Mouse (Mus musculus) embryonic facial prominence, embryonic 14.5 days (tissue): Measurements from ENCODE around the gene Tmem255b. TPM values are rescaled to one million over a fixed set of nuclear protein-coding genes. Genes with fewer than 3 reads are reported as not detected.

ENCODE experiments used
- polyA plus RNA-seq: library from polyadenylated mRNA; unstranded; fragments of >200 nt; fragmentation: Nextera tagmentation; extraction: Ambion mirVana; gene quantifications from 2 replicates; pipeline ENCODE4 v1.2.1, GENCODE M21; 2014

Tmem255b gene
- polyA plus RNA-seq, 1 experiment from 2014 or later, result 1.5 TPM

Other genes with a start within 250 kb of the Tmem255b start
- gene Grtp1, start 234.6 kb upstream of the Tmem255b start, polyA plus RNA-seq, result 13.6 and 14.5 TPM in 2 replicates
- 13.9 and 18.1 TPM in 2 replicates for gene Adprhl1, start 181.0 kb upstream of the Tmem255b start, polyA plus RNA-seq
- 27.5 and 28.7 TPM in 2 replicates for gene Dcun1d2, start 147.1 kb upstream of the Tmem255b start, polyA plus RNA-seq
- gene Tmco3, start 147.0 kb upstream of the Tmem255b start, polyA plus RNA-seq, result 44.5 and 45.4 TPM in 2 replicates
- gene Tfdp1, start 96.4 kb upstream of the Tmem255b start, polyA plus RNA-seq, result 150 and 168 TPM in 2 replicates
- gene Atp4b, start 38.4 kb upstream of the Tmem255b start, polyA plus RNA-seq, result not detected in 2 replicates
- not detected in 2 replicates for gene Grk1, start 30.1 kb upstream of the Tmem255b start, polyA plus RNA-seq
- gene Gas6, start 59.3 kb downstream of the Tmem255b start, polyA plus RNA-seq, result 43.2 and 56.9 TPM in 2 replicates
- not detected in 2 replicates for gene 1700029H14Rik, start 127.3 kb downstream of the Tmem255b start, polyA plus RNA-seq
- 39.4 and 40.2 TPM in 2 replicates for gene Rasa3, start 242.4 kb downstream of the Tmem255b start, polyA plus RNA-seq